Mouse (Mus musculus) gonadal fat pad, adult 2 months (tissue): ENCODE data around the gene Rab9. TPM values are rescaled to one million over a fixed set of nuclear protein-coding genes. Genes with fewer than 3 reads are reported as not detected.
"Not testable (repeated sequence)": the region's sequence is repeated elsewhere in the genome, so short reads cannot be mapped to it uniquely, and the experiment has no call there.

Source experiments
- DNase-seq: peaks from one replicate; pipeline ENCODE4 v3.0.0-alpha.2; 2012; ENCODE audit warnings: low read depth
- polyA plus RNA-seq: library from polyadenylated mRNA; depleted of rRNA; stranded (reverse); fragments of >200 nt; gene quantifications from 2 replicates; pipeline ENCODE4 v1.2.3, GENCODE M21; 2012; rRNA removed

The Rab9 gene
- polyA plus RNA-seq = 10.2 and 11.2 TPM in 2 replicates

- DNase-seq = no peak
These were observed at the start of gene Rab9 for GRCm38 (mm10) chrX:166479365-166479983. Rab9 (minus strand) TSS chrX:166479867.

DNA sequence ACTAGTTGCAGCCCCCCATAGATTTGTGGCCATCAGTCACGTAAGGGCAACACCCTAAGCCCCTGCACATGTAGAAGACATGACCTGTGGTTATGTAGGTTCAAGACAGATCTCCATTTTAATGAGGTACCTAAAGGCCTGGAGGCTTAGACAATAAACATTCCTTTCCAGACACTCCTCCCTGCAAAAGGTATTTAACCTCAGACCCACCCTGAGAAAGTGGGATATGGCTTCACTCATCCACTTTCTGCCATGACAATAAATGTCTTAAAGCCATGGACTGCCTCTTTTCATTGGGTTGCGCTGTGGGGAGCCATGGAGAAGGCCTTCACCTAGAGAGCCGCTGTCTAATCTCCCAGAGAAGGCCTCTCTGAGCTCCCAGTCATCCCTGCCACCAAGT lies 48.5 kb upstream of the Rab9 start:
- no peak for DNase-seq

DNA sequence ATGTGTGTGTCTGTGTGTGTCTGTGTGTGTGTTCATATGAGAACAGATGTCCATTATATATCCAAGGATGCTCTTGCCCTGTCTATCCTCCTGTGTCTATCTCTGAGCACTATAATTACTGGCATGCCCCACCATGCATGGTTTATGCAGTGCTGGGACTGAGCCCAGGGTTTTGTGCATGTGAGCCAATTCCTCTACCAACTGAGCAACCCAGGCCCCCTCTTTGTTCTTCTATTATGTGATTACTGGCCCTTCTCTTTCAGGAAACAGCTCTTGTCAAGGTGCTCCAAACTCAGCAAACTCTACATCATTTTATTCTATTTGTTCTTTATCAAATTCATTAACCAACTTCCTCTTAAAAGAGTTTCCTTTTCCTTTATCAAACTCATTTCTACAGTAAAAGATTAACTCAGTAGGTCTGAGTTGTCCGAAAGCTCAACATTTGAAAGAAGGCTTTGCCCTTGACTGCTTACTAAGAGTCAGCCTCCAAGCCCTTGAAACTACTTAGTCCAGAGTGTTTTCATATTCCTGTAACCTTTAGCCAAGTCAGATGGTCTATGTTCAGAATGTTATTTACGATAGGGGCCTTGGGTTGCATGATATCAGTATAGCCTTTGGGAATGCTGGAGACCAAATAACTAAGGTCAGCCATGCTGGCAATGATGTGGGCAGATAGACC lies 46.1 kb upstream of the Rab9 start:
- no peak for DNase-seq

DNA sequence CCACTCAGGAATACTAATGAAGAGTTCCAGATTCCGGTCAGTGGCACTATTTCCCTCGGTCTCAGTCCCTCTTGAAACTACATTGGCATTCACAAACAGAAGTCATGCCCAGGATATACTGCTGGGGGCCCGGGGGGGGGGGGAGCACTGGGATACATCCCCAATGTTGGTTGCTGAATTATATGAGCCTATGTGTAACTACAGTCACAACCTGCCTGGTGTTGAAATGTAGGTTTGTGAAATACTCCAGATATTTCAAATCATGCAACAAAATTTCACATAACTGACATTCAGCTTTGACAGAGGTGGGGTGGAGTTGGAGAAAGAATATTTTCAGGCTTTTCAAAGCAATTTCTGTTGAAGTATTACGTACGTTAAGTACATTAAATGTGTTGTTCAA lies 41.1 kb upstream of the Rab9 start:
- DNase-seq = no peak

GRCm38 (mm10) chrX:166518345-166518744 lies 38.7 kb upstream of the Rab9 start, which contains the start of gene Tceanc:
Tceanc (minus strand) TSS chrX:166518567.
- no peak for DNase-seq

- no peak for DNase-seq
These were observed 37.0 kb upstream of the Rab9 start for GRCm38 (mm10) chrX:166516631-166517030.

DNA sequence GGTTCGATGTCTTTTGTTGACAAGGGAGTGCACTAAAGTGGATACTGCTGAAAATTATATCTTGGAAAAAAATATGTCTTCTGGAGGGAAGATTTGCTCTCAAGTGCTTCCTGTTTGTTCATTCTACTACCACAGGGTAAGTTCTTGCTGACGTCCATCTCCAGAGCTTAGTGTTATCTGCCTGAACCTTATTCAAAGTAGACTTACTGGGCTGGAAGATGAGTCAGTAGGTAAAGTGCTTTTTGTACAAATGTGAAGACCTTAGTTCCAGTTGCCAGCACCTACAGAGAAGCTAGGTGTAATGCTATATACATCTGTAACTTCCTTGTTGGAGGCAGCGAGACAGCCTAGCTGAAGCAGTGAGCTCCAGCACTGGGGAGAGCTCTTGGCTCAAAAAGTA lies 36.3 kb upstream of the Rab9 start:
- no peak for DNase-seq

DNA sequence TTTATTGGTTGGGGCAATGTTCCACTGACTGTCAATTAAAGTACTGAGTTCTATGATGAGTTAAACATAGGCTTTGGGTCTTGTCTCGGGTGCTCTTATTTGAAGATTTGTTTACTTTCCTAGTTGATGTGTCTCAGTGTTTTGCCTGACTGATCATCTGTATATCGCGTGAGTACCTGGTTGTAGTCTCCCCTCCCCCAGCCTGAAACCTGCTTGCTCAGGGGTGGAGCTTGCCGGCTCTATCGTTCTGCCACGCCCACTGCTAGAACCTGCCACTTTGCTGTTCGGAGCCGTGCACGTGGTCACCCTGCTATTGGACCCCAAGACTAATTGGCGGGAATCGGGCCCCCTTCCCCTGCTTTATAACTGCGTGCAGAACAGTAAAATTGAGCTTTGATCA lies 34.4 kb upstream of the Rab9 start:
- DNase-seq = not testable (repeated sequence)

- DNase-seq = no peak
These were observed 32.4 kb upstream of the Rab9 start for GRCm38 (mm10) chrX:166512071-166512470.

GRCm38 (mm10) chrX:166511107-166511506 lies 31.4 kb upstream of the Rab9 start:
- no peak for DNase-seq

DNA sequence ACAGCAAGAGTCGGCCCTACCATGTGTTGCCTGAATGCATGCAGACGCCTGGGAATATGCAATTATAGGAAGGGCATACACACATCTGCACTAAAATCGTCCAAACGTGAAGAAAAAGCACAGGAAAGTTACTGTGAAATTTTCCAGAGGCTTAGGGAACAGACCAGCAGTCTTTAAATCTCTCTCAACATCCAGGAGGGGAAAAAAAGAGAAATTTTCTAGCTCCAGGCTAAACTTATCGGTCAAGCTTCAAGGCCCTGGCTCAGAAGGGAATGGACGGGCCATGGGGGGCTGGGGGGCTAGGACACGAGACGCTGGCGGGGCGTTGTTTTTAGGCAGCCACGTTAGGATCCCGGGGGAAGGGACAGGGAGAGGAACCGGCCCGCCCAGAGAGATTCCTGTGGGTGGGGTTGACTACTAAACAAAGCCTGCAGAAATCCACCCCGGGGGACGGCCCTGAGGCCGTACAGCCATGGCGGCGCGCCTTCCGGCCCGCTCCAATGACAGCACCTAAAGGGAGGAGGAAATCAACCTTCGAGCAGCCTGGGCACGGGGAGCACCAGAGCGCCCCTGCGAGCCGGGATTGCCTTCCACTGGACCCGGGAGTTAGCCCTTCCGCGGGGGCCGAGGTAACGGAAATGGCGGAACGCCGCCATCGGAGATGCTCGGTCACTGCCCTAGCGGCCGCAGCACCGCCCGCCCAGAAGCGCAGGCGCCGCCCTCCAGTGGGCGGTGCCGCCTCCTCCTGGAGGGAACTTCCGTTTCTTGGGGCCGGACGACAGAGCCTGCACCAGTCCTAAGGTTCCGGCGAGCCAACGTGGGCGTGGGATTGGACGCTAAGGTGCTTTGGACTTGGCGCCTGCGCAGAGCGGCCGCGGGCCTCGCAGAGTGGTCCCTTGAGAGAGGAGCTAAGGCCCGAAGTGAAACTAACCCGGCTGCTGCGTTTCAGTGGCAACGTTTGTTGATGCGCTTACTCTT lies 30.4 kb upstream of the Rab9 start:
- no peak for DNase-seq

- DNase-seq = no peak
These were observed 24.8 kb upstream of the Rab9 start for GRCm38 (mm10) chrX:166504421-166504820.

DNA sequence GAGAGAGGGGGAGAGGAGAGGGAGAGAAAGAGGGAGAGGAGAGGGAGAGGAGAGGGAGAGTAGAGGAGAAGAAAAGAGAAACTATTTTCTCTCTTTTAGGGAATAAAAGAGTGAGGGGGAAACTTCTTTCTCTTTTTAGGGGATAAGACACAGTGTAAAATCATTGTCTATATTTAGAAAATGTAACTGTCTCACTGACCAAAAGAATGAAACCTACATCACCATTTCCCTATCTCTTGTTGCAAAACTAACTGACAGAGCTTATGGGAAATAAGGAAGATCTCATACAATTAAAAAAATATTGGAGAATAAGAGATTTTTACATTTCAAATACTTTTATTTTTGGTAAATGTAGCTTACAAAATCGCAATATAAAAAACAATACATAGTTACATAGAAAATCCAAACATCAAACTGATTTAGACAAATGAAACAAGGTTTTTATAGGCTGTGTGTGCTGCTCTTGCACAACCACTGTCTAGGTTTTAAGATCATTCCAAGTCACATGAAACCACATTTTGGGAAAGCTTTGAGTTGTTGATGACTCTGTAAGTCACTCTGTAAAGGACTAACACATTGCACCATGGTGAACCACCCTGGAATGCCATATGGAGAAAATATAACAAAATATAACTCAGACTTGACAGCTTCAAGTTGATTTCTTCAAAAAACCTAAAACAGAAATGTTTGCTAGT lies 20.0 kb upstream of the Rab9 start:
- no peak for DNase-seq

- DNase-seq = no peak
These were observed 18.1 kb upstream of the Rab9 start for GRCm38 (mm10) chrX:166497771-166498170.

GRCm38 (mm10) chrX:166495052-166495451 lies 15.4 kb upstream of the Rab9 start:
- no peak for DNase-seq

DNA sequence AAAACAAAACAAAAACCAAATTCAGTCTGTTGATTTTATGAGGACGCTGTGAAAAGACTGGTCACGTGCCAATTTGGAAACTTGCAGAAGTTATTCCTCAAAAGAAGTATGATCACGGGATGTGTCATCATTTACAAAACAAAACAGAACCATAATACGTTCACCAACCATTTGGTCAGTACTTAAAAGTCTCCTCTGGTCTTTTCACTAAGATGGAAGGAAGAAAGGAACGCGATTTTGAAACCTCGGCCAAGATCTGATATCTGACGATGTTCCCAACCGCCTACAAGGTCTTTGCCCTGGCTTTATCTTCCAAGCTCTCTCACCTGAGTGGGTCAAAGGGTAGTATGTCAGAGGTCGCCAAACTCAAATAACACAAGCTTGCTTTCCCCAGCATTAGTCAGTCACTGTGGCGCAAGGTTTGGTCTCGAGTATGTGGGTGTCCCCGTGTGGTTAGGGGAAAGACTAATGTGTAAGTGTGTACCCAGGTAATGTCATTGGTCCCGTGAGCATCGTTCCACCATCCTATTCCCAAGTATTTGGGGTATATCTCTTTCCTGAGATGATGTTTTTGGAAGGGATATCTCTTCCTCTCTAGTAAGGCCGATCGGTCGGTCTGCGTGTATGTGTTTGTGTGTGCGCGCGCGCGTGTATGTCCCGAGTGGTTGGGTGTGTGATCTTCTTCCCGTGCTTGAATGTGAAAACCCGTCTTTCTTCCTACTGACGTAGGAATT lies 869 bp downstream of the Rab9 start:
- peak; percentile 73 for DNase-seq

DNA sequence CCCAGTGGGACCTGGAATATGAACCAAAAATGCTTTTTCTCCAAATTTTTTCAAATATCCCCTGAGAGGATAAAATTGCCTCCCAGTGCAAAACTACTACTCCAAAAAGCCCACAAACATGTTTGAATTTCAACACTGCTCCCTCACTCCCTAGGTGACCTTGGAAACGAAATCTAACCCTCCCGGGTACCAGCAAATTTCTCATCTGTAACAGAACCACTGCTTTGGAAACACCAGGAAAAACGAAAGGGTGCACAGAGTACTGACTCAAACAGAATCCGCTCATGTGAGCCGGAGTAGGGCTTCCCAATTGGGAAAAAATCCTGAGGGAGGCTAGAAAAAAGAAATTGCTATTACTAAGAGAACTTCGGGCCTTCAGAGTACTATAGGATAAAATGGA lies 2.3 kb downstream of the Rab9 start:
- DNase-seq = no peak

- DNase-seq = no peak
These were observed 7.1 kb downstream of the Rab9 start for GRCm38 (mm10) chrX:166472612-166473011.

DNA sequence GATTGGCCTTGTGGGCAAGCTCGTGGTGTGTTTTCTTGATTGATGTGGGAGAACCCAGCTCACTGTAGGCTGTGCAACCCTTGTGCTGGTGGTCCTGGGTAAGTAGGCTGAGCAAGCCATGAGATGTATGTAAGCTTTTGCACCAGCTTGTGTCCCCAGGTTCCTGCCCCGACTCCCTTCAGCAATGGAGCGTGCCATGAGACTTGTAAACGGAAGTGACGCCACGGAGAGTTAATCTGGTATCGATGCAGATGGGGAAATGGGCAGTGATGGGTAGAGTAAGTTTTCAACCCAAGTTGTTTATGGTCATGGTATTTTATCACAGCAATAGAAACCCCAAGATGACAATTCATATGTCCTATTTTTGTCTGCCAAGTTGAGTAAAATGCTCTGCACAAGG lies 11.3 kb downstream of the Rab9 start:
- no peak for DNase-seq

DNA sequence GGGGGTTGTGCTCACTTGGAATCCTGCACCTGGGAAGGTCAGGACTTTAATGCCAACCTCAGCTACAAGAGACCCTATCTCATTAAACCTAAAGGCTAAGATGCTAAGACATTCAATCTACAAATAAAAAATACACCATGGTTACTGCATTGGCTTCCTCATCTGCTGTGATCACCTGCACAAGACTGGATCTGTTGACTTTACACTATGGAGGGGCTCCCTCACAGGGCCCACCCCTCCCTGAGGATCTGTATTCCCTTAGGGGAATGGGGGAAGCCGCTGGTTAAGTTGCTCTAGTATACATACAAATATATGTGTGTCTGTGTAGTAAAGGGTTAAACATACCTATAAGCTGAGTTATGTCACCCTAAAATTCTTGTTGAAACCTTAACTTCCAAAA lies 24.1 kb downstream of the Rab9 start:
- DNase-seq = no peak

- DNase-seq = no peak
These were observed 25.3 kb downstream of the Rab9 start for GRCm38 (mm10) chrX:166454331-166454730.
